Mouse (Mus musculus) midbrain, postnatal 0 days (tissue): ENCODE measurements around the gene Nudcd3. TPM values are rescaled to one million over a fixed set of nuclear protein-coding genes. Genes with fewer than 3 reads are reported as not detected.

ENCODE experiments used
- ATAC-seq: fragments of 200-750 bp; cut with Nextera tagmentation; 2 replicates; pipeline ENCODE4 v1.8.0; 2017; ENCODE audit warnings: moderate number of reproducible peaks, mild to moderate bottlenecking, moderate TSS enrichment, moderate library complexity; ENCODE audit not compliant: low FRiP score
- DNase-seq: peaks from one replicate; pipeline ENCODE4 v3.0.0-alpha.2; 2015; ENCODE audit warnings: low spot score
- H3K27ac ChIP-seq: fragments of 300-500 bp; sonication (generic); 2 replicates; pipeline ENCODE4 v1.5.1; 2014; ENCODE audit warnings: low read depth, mild to moderate bottlenecking, low read length, mixed read lengths
- H3K27me3 ChIP-seq: fragments of 300-500 bp; sonication (generic); 2 replicates; pipeline ENCODE4 v1.6.1; 2014; ENCODE audit warnings: low read length, control low read depth, mixed read lengths; ENCODE audit not compliant: insufficient read depth
- H3K36me3 ChIP-seq: fragments of 300-500 bp; sonication (generic); 2 replicates; pipeline ENCODE4 v1.6.1; 2014; ENCODE audit warnings: low read length, control low read depth, mixed read lengths; ENCODE audit not compliant: insufficient read depth
- H3K4me1 ChIP-seq: fragments of 300-500 bp; sonication (generic); 2 replicates; pipeline ENCODE4 v1.6.1; 2014; ENCODE audit warnings: mild to moderate bottlenecking, control low read depth, antibody characterized with exemption, low read length, mixed read lengths; ENCODE audit not compliant: insufficient read depth
- H3K4me2 ChIP-seq: fragments of 300-500 bp; sonication (generic); 2 replicates; pipeline ENCODE4 v1.6.1; 2014; ENCODE audit warnings: low read depth, mild to moderate bottlenecking, low read length, mixed read lengths; ENCODE audit not compliant: poor library complexity, severe bottlenecking
- H3K4me3 ChIP-seq: fragments of 300-500 bp; sonication (generic); 2 replicates; pipeline ENCODE4 v1.5.1; 2014; ENCODE audit warnings: low read depth, mild to moderate bottlenecking, low read length, moderate library complexity
- H3K9ac ChIP-seq: fragments of 300-500 bp; sonication (generic); replicated peaks from 2 replicates; pipeline ENCODE4 v1.6.1; 2014; ENCODE audit warnings: mild to moderate bottlenecking, low read length, moderate library complexity, mixed read lengths; ENCODE audit not compliant: poor library complexity, severe bottlenecking
- H3K9me3 ChIP-seq: fragments of 300-500 bp; sonication (generic); 2 replicates; pipeline ENCODE4 v1.6.1; 2016; ENCODE audit warnings: low read length, control low read depth
- CTCF ChIP-seq: IDR thresholded peaks from 2 replicates; pipeline ENCODE4 v1.5.1; 2016; ENCODE audit warnings: antibody characterized with exemption, mild to moderate bottlenecking
- WGBS: fragments of 180-500 bp; shearing (Covaris S2); extraction: QIAGEN DNeasy Blood & Tissue Kit; methylation state at CpG from one replicate; pipeline ENCODE4 v1.1.7; 2014; 5-methylcytosine and 5-hydroxymethylcytosine counted together
- polyA plus RNA-seq: library from polyadenylated mRNA; unstranded; fragments of >200 nt; fragmentation: Nextera tagmentation; extraction: Ambion mirVana; gene quantifications from 2 replicates; pipeline ENCODE4 v1.2.1, GENCODE M21; 2015
- total RNA-seq: library from RNA; depleted of rRNA; stranded (reverse); fragments of >200 nt; gene quantifications from 2 replicates; pipeline ENCODE4 v1.2.3, GENCODE M21; 2014

Nudcd3 gene
- total and polyA plus RNA-seq, 2 experiments from 2014 or later = 68.1 to 70.7 TPM

DNA sequence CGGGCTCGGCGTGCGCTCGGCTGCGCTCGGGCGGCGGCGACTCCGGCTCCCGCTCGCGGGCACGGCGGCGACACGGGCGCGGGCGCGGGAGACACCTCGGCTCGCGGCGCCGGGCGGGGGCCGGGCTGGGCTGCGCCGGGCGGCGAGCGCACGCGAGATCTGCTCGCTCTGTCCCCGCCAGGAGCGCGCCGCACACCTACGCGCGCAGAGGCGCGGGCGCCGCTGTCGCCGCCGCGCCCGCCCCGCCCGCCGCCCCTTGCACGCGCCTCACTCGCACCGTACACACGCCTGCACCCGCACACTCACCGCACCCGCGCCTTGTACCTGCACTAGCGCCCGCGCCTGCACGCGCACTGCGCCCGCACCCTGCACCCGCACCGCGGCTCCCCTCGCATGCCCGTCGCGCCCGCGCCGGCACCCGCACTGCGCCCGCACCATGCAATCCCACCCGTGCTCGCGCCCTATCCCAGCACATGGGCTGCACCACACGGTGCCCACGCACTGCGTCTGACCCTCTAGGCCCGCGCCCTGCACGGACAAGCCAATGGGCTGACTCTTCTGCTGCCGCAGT is 134.6 kb downstream of the Nudcd3 start:
- Histone ChIP-seq H3K4me3 (peak overlapping the region; percentile 90), H3K9ac (peak overlapping the region; percentile 93), H3K27me3 (no peaks in the 10 kb centered on the region), H3K9me3 (no peaks in the 10 kb centered on the region), H3K4me2 (peak overlapping the region; percentile 74), H3K27ac (peak overlapping the region; percentile 93), H3K36me3 (no peaks in the 10 kb centered on the region), H3K4me1 (peaks cover 24% of the 10 kb centered on the region; the same call in 1 of the 2 replicates)
- TF ChIP-seq CTCF = no peak
- DNase-seq = peak; percentile 87
- peak; percentile 88 for ATAC-seq
- WGBS = 1% methylated on average over 44 of the region's 95 CpGs

DNA sequence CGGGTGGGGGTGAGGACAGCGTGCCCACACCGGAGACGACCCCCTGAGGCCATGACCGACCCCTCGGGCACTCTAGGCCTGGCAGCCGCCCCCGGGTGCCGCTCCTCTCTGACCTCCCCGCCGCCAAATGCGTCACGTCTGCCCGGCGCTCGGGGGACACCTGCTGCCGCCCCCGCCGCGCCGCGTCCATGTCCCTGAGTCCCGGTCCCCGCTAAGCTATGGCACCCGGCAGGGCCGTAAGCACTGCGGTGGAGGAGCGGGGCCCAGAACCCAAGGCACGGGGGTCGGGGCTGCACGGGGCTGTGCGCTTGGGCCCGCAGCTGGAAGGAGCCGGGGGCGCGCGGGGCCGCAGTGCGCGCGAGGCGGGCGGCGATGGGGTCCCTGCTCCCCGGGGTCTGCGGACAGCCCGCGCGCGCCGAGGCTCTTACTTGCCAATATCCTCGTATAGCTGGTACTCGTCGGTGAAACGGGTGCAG is 135.1 kb downstream of the Nudcd3 start:
- peaks cover 24% of the 10 kb centered on the region; the same call in 1 of the 2 replicates for H3K4me1 ChIP-seq
- no peaks in the 10 kb centered on the region for H3K36me3 ChIP-seq
- peak; percentile 28 for ATAC-seq
- H3K4me2 ChIP-seq = peak overlapping the region; percentile 74
- no peak for TF ChIP-seq CTCF
- H3K27ac ChIP-seq = peak overlapping the region; percentile 93
- no peaks in the 10 kb centered on the region for H3K9me3 ChIP-seq
- peak overlapping the region; percentile 93 for H3K9ac ChIP-seq
- H3K4me3 ChIP-seq = peak overlapping the region; percentile 90
- 2% methylated on average over 46 of the region's 55 CpGs for WGBS
- no peaks in the 10 kb centered on the region for H3K27me3 ChIP-seq
- no peak for DNase-seq

DNA sequence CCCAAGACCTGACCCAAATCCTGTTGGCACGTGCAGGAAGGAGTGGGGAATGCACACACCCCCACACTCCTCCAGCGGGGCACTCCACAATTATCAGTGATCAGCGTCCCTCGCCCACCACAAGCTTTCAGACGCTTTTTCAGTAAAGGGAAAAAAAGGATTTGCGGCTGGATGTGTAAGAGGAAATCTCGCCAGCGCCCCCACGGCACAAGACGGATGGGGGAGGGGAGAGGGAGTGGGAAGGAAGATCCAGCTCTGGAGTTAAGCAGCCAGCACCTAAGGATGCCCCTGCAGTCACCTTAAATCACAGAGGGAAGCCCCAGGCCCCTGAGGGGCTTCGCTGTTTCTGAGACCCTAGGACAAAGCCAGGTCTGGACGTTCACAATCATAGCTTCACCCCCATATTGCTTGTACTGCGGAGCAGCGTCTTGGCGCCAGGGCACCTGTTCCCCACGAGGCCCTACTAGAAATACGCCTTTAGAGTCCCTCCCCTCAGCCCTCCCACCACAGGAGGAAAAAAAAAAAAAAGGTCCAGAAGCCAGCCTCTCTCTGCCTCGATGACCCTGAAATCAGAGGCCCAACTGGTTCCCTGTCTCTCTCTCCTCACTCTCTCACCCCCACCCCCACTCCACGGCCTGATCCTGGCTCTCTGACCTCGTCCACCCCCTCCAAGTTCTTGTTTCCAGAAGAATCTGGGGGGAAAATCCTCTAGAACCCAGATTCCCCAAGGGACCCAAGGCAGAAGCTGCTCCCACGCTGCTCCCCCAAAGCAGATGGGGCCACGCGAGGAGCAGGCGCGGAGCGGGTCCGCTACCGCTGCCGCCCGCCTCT is 135.8 kb downstream of the Nudcd3 start:
- H3K4me3 ChIP-seq = peak overlapping the region; percentile 90
- H3K4me2 ChIP-seq = peak overlapping the region; percentile 74
- peak; percentile 59 for DNase-seq
- H3K36me3 ChIP-seq = no peaks in the 10 kb centered on the region
- TF ChIP-seq CTCF = peak; percentile 37
- no peaks in the 10 kb centered on the region for H3K27me3 ChIP-seq
- peak overlapping the region; percentile 93 for H3K27ac ChIP-seq
- H3K9me3 ChIP-seq = no peaks in the 10 kb centered on the region
- no peak for ATAC-seq
- peak overlapping the region; percentile 93 for H3K9ac ChIP-seq
- H3K4me1 ChIP-seq = peaks cover 24% of the 10 kb centered on the region; the same call in 1 of the 2 replicates
- 2% methylated on average over 30 of the region's 30 CpGs for WGBS

DNA sequence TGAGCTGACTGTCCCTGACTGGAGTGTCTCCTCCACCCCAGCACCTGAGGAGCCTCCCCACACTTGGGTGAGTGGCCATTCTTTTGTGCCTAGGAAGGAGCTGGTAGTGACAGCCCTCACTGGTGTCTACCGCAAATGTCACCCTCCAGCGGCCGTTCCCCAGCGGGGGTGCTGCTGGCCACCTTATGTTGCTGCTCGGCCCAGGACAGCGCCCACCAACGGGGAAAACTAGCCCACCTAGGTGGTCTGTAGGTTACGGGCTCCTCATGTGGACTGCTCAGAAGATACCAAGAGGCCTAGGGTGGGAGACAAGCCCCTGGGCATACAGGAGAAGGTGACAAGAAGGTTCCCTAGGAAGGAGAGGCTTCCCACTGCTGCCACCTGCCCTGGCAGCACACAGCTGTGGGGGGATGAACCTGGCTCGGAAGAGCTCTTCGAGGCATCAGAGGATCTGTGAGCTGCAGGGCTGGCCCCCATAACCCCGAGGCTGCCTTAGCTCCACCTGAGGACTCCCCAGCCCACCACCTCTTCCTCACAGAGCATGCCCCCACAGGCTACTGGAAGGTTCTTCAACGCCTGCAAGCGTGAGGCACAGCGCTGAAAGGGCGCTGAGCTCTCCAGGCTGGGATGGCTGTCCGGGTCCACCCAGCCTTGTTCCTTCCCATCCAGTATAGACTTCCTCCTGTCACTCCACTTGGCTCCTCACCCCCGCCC is 136.6 kb downstream of the Nudcd3 start:
- peak overlapping the region; percentile 90 for H3K4me3 ChIP-seq
- ATAC-seq = no peak
- H3K27me3 ChIP-seq = no peaks in the 10 kb centered on the region
- 45% methylated on average over 17 of the region's 17 CpGs for WGBS
- peaks cover 22% of the 10 kb centered on the region; the same call in 1 of the 2 replicates for H3K4me1 ChIP-seq
- H3K36me3 ChIP-seq = no peaks in the 10 kb centered on the region
- H3K9ac ChIP-seq = peak overlapping the region; percentile 93
- TF ChIP-seq CTCF = no peak
- H3K27ac ChIP-seq = peak overlapping the region; percentile 93
- H3K4me2 ChIP-seq = peak overlapping the region; percentile 74
- H3K9me3 ChIP-seq = no peaks in the 10 kb centered on the region
- DNase-seq = no peak

DNA sequence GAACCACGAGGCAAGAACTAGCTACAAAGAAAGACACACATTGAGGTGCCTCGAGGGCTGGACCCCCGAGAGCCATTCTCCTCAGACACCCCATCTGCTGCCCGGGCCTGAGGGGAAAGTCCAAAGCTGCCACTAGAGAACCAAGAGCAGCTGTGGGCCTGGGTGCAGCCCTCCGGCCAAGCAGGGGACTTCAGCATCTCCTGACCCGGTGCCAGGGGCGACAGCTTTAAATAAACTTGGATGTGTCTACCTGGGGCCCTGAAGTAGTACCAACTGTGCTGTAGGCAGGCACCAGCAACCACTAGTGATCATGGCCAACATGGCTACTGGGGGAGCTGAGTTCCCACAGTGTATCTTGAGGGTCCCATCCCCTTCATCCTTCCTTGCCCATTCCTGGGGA is 137.2 kb downstream of the Nudcd3 start:
- peak overlapping the region; percentile 90 for H3K4me3 ChIP-seq
- no peak for DNase-seq
- H3K9me3 ChIP-seq = no peaks in the 10 kb centered on the region
- no peak overlapping the region for H3K27ac ChIP-seq
- peaks cover 17% of the 10 kb centered on the region; the same call in 1 of the 2 replicates for H3K4me1 ChIP-seq
- WGBS = 90% methylated on average over 7 of the region's 7 CpGs
- no peak for TF ChIP-seq CTCF
- H3K9ac ChIP-seq = 0 out of 2 replicates have a peak overlapping the region, but pooled peaks have one; percentile 93
- H3K27me3 ChIP-seq = no peaks in the 10 kb centered on the region
- H3K4me2 ChIP-seq = peak overlapping the region; percentile 74
- ATAC-seq = no peak
- H3K36me3 ChIP-seq = no peaks in the 10 kb centered on the region
